Mouse (Mus musculus) CH12.LX (cell line): ENCODE data around the gene Fbxl14. TPM values are rescaled to one million over a fixed set of nuclear protein-coding genes. Genes with fewer than 3 reads are reported as not detected.

Source experiments
- DNase-seq: peaks from one replicate; pipeline ENCODE4 v3.0.0-alpha.2; 2013; ENCODE audit errors: extremely low read depth
- H3K27ac ChIP-seq: 2 replicates; pipeline ENCODE4 v1.5.1; 2012; ENCODE audit warnings: low read depth, mild to moderate bottlenecking, control low read depth, moderate library complexity; ENCODE audit not compliant: insufficient read depth
- H3K27me3 ChIP-seq: replicated peaks from 2 replicates; pipeline ENCODE3; 2012; ENCODE audit warnings: inconsistent platforms
- H3K36me3 ChIP-seq, 2 experiments: replicated peaks in 1 of 2; 2 replicates each; pipeline versions ENCODE3 to v1.6.1; 2012; ENCODE audit warnings: inconsistent platforms in 1 of 2, low read length in 1 of 2, mild to moderate bottlenecking in 1 of 2, mixed read lengths in 1 of 2, moderate library complexity in 1 of 2; ENCODE audit not compliant: control insufficient read depth in 1 of 2, insufficient read depth in 1 of 2
- H3K4me1 ChIP-seq, 2 experiments: 2 replicates each; pipeline ENCODE4 v1.6.1; 2012; ENCODE audit warnings: inconsistent platforms in 1 of 2, moderate library complexity in 1 of 2; ENCODE audit not compliant: insufficient read depth in 2 of 2, control insufficient read depth in 1 of 2
- H3K4me2 ChIP-seq: 2 replicates; pipeline ENCODE4 v1.6.1; 2012; ENCODE audit warnings: low read depth, mild to moderate bottlenecking, control low read depth; ENCODE audit not compliant: poor library complexity, insufficient read depth, severe bottlenecking
- H3K4me3 ChIP-seq, 3 experiments: fragments of 150-350 bp in 1 of 3; sonication (generic) in 1 of 3; replicated peaks in 1 of 3; 2 replicates each; pipeline versions ENCODE3 to v1.5.1; 2011 to 2012; ENCODE audit warnings: low read depth in 2 of 3, low read length in 2 of 3, mild to moderate bottlenecking in 2 of 3, moderate library complexity in 2 of 3, control low read depth in 1 of 3, improper control_type of control experiment in 1 of 3, inconsistent platforms in 1 of 3, mixed read lengths in 1 of 3; ENCODE audit not compliant: poor library complexity in 1 of 3
- H3K79me2 ChIP-seq: replicated peaks from 2 replicates; pipeline ENCODE4 v1.6.1; 2012; ENCODE audit warnings: mild to moderate bottlenecking, moderate library complexity; ENCODE audit not compliant: control insufficient read depth, poor library complexity, insufficient read depth, severe bottlenecking; ENCODE audit errors: extremely low read depth
- H3K9ac ChIP-seq: 2 replicates; pipeline ENCODE4 v1.6.1; 2012; ENCODE audit warnings: low read depth, mild to moderate bottlenecking, control low read depth, moderate library complexity; ENCODE audit not compliant: insufficient read depth
- H3K9me3 ChIP-seq: replicated peaks from 2 replicates; pipeline ENCODE3; 2012; ENCODE audit warnings: low read length, inconsistent platforms, mixed read lengths
- BHLHE40 ChIP-seq: IDR thresholded peaks from 2 replicates; pipeline ENCODE4 v1.6.1; 2011; ENCODE audit warnings: mild to moderate bottlenecking, low read depth, low read length, improper control_type of control experiment
- E2F4 ChIP-seq: IDR thresholded peaks from 2 replicates; pipeline ENCODE4 v1.6.1; 2011; ENCODE audit warnings: low read depth, low read length, improper control_type of control experiment; ENCODE audit not compliant: insufficient replicate concordance
- ELF1 ChIP-seq: IDR thresholded peaks from 2 replicates; pipeline ENCODE4 v1.6.1; 2014; ENCODE audit warnings: low read depth, mild to moderate bottlenecking, inconsistent platforms, low read length, improper control_type of control experiment
- HCFC1 ChIP-seq: IDR thresholded peaks from 2 replicates; pipeline ENCODE4 v1.6.1; 2012; ENCODE audit warnings: low read depth, mild to moderate bottlenecking, inconsistent platforms, low read length, improper control_type of control experiment
- MAFK ChIP-seq: IDR thresholded peaks from 2 replicates; pipeline ENCODE4 v1.6.1; 2011; ENCODE audit warnings: low read length, improper control_type of control experiment; ENCODE audit not compliant: insufficient replicate concordance
- MAX ChIP-seq: IDR thresholded peaks from 2 replicates; pipeline ENCODE4 v1.6.1; 2011; ENCODE audit warnings: low read length, improper control_type of control experiment
- MEF2A ChIP-seq: IDR thresholded peaks from 2 replicates; pipeline ENCODE4 v1.6.1; 2014; ENCODE audit warnings: low read depth, mild to moderate bottlenecking, inconsistent platforms, low read length, improper control_type of control experiment, borderline replicate concordance
- MXI1 ChIP-seq: IDR thresholded peaks from 2 replicates; pipeline ENCODE4 v1.6.1; 2011; ENCODE audit warnings: mild to moderate bottlenecking, low read depth, low read length, improper control_type of control experiment
- NELFE ChIP-seq: IDR thresholded peaks from 2 replicates; pipeline ENCODE4 v1.6.1; 2011; ENCODE audit warnings: low read depth, low read length, improper control_type of control experiment
- NRF1 ChIP-seq: IDR thresholded peaks from 2 replicates; pipeline ENCODE4 v1.6.1; 2014; ENCODE audit warnings: low read depth, mild to moderate bottlenecking, inconsistent platforms, low read length, improper control_type of control experiment, moderate library complexity
- PAX5 ChIP-seq: IDR thresholded peaks from 2 replicates; pipeline ENCODE4 v1.6.1; 2012; ENCODE audit warnings: low read length, inconsistent platforms, mixed read lengths
- POLR2A ChIP-seq: IDR thresholded peaks from 2 replicates; pipeline ENCODE4 v1.6.1; 2011; ENCODE audit warnings: low read depth, mild to moderate bottlenecking, improper control_type of control experiment, low read length
- SIN3A ChIP-seq: IDR thresholded peaks from 2 replicates; pipeline ENCODE4 v1.6.1; 2012; ENCODE audit warnings: low read length, improper control_type of control experiment, inconsistent platforms
- TCF12 ChIP-seq: IDR thresholded peaks from 2 replicates; pipeline ENCODE4 v1.6.1; 2014; ENCODE audit warnings: low read depth, mild to moderate bottlenecking, inconsistent platforms, low read length, improper control_type of control experiment
- UBTF ChIP-seq: IDR thresholded peaks from 2 replicates; pipeline ENCODE4 v1.6.1; 2012; ENCODE audit warnings: low read depth, mild to moderate bottlenecking, inconsistent platforms, low read length, improper control_type of control experiment, moderate library complexity
- USF2 ChIP-seq: conservative IDR thresholded peaks from 2 replicates; pipeline ENCODE4 v1.6.1; 2011; ENCODE audit warnings: low read depth, low read length, improper control_type of control experiment
- ZMIZ1 ChIP-seq: IDR thresholded peaks from 2 replicates; pipeline ENCODE4 v1.6.1; 2012; ENCODE audit warnings: low read depth, mild to moderate bottlenecking, inconsistent platforms, low read length, improper control_type of control experiment
- dilution Hi-C: fragments of 300-500 bp; cut with MboI; formaldehyde crosslinking; loops from 2 replicates; pipeline ENCODE4 v1.14.3; 2020; ENCODE audit warnings: low sequenced_read_pairs; ENCODE audit not compliant: extremely low pct_unique_long_range_greater_than_20kb, extremely low pct_ligation_motif_present
- in situ Hi-C: fragments of 300-500 bp; cut with MboI; formaldehyde crosslinking; loops from 3 replicates; pipeline ENCODE4 v1.14.3; 2019; ENCODE audit warnings: low sequenced_read_pairs, low pct_ligation_motif_present, low pct_unique_long_range_greater_than_20kb, mixed read lengths
- polyA plus RNA-seq: library from polyadenylated mRNA; unstranded; fragments of >175 nt; gene quantifications from 2 replicates; pipeline ENCODE4 v1.2.1, GENCODE M21; 2012; ENCODE audit warnings: low read depth; ENCODE audit not compliant: insufficient read length
- total RNA-seq, 2 experiments: library from RNA; depleted of rRNA; stranded (reverse); fragments of 300-350 nt in 1 of 2; fragments of >200 nt in 1 of 2; gene quantifications; 2 replicates each; pipeline ENCODE4 v1.2.3; 2012 to 2014

Fbxl14 gene
- total and polyA plus RNA-seq, 3 experiments, result 29.9 to 32.0 (median 30.3) TPM

DNA sequence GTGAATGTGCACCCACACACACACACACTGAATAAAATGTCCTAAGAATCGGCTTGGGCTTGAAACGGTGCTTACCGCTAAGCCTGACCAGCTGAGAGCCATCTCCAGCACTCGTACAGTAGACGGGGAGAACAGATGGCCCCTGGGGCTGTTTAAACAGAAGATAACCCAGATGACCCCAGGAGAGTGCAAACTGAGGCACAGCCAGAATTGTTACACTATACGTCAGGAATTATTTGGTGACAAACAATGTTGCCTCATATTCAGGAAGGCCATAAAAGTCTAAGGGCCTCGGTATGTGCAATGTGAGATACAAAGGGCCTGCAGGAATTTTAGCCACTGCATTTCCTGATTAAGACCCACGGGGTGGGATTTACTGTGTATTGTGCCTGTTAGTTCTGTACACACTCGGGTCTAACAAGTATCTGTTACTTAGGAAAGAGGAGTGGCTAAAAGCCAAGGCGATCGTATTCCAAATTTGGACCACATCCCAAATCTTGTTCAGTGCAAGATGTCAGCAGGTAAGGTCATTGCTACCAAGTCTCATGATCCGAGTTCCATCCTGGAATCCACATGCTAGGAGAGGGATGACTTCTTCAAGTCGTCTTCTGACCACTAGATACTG lies 1.7 kb upstream of the Fbxl14 start:
- DNase-seq, result no peak
- H3K9ac ChIP-seq, result no peak overlapping the region
- dilution Hi-C loops, result no loop called here

GRCm38 (mm10) chr6:119478560-119479342 lies 717 bp upstream of the Fbxl14 start:
- in situ Hi-C loops (loop anchor here (25.0 kb wide), 3 partner anchors 309 to 834 kb away; partner anchors contain the start of gene Rad52), dilution Hi-C loops (no loop called here)
- Histone ChIP-seq H3K4me2 (peak overlapping the region; percentile 73), H3K9me3 (no peaks in the 10 kb centered on the region), H3K4me3 (peak overlapping the region; percentile 73 to 85 (median 84)), H3K27ac (peak overlapping the region; percentile 79), H3K9ac (peak overlapping the region; percentile 93), H3K4me1 (peaks cover 4 to 17% of the 10 kb centered on the region in 2 experiments; a peak in 3 of 4 replicates), H3K36me3 (peaks cover 4 to 19% of the 10 kb centered on the region in 2 experiments), H3K79me2 (peaks cover 26% of the 10 kb centered on the region), H3K27me3 (no peaks in the 10 kb centered on the region)
- DNase-seq, result peak; percentile 70
- TF ChIP-seq MAX (peak; percentile 56; the same call in 1 of the 2 replicates), NELFE (peak; percentile 36; the same call in 1 of the 2 replicates), MAFK (no peak), ZMIZ1 (peak; percentile 74; the same call in 1 of the 2 replicates), SIN3A (peak; percentile 86; the same call in 1 of the 2 replicates), TCF12 (peak; percentile 58; the same call in 1 of the 2 replicates), HCFC1 (peak; percentile 64), MXI1 (peak; percentile 74; the same call in 1 of the 2 replicates), POLR2A (peak; percentile 59), NRF1 (peak; percentile 49; the same call in 1 of the 2 replicates), MEF2A (peak; percentile 22; the same call in 1 of the 2 replicates), ELF1 (peak; percentile 58), BHLHE40 (no peak), USF2 (no peak)

More for the DNA sequence above, 1.7 kb upstream of the Fbxl14 start:
- no peak overlapping the region for H3K4me3 ChIP-seq
- no peak overlapping the region for H3K27ac ChIP-seq
- no peak overlapping the region for H3K4me2 ChIP-seq
- no peaks in the 10 kb centered on the region for H3K27me3 ChIP-seq
- no peak for TF ChIP-seq PAX5
- no peak for TF ChIP-seq E2F4
- TF ChIP-seq UBTF, result no peak
- TF ChIP-seq HCFC1, result no peak
- H3K4me1 ChIP-seq, result peaks cover 3 to 9% of the 10 kb centered on the region in 2 experiments; a peak in 2 of 4 replicates
- no peaks in the 10 kb centered on the region for H3K9me3 ChIP-seq
- peaks cover 22% of the 10 kb centered on the region for H3K79me2 ChIP-seq
- in situ Hi-C loops, result loop anchor here (25.0 kb wide), 3 partner anchors 310 to 835 kb away; partner anchors contain the start of gene Rad52
- peaks cover 0 to 9% of the 10 kb centered on the region in 2 experiments for H3K36me3 ChIP-seq
